Mouse (Mus musculus) olfactory bulb, adult 2 months (tissue): ENCODE data around the gene Gdf7.

Source experiments
- CTCF ChIP-seq: fragments of 200-500 bp; IDR thresholded peaks from 2 replicates; pipeline ENCODE4 v1.5.1; 2012; ENCODE audit warnings: low read depth, mild to moderate bottlenecking, low read length, moderate library complexity; ENCODE audit not compliant: insufficient read depth
- POLR2A ChIP-seq: fragments of 200-500 bp; IDR thresholded peaks from 2 replicates; pipeline ENCODE4 v1.6.1; 2012; ENCODE audit warnings: mild to moderate bottlenecking, low read depth, low read length, moderate library complexity; ENCODE audit not compliant: insufficient read depth

- TF ChIP-seq CTCF (no peak), POLR2A (no peak)
Observed at GRCm38 (mm10) chr12:8329236-8329635, 27.5 kb upstream of the Gdf7 start.
